Mouse (Mus musculus) cerebellum, postnatal 14 days (tissue): ENCODE measurements around the gene Fnip1.
"Not testable (repeated sequence)": the region's sequence is repeated elsewhere in the genome, so short reads cannot be mapped to it uniquely, and the experiment has no call there.

Experiments used
- DNase-seq, 2 experiments: peaks; one replicate each; pipeline ENCODE4 v3.0.0; 2021; ENCODE audit warnings: mixed read lengths in 2 of 2

Gene Fnip1

GRCm38 (mm10) chr11:54437823-54438337 is at the start of gene Fnip1:
Gene Fnip1, plus strand, starts transcription at chr11:54438199.
- peak; percentile 97 to 98 for DNase-seq

- no peak for DNase-seq
Measured at GRCm38 (mm10) chr11:54390386-54390785, 47.6 kb upstream of the Fnip1 start.

- DNase-seq, result no peak
Measured at GRCm38 (mm10) chr11:54391326-54391725, 46.7 kb upstream of the Fnip1 start.

GRCm38 (mm10) chr11:54396686-54397085 is 41.3 kb upstream of the Fnip1 start:
- DNase-seq, result no peak

GRCm38 (mm10) chr11:54398058-54398457 is 39.9 kb upstream of the Fnip1 start:
- DNase-seq, result no peak

- DNase-seq, result not testable (repeated sequence)
Measured at GRCm38 (mm10) chr11:54400803-54401202, 37.2 kb upstream of the Fnip1 start.

- DNase-seq, result no peak
Measured at GRCm38 (mm10) chr11:54404885-54405284, 33.1 kb upstream of the Fnip1 start.

- DNase-seq, result no peak
Measured at GRCm38 (mm10) chr11:54406930-54407546, 31.0 kb upstream of the Fnip1 start.

- peak in 1 of 2 experiments; percentile 8 for DNase-seq
Measured at GRCm38 (mm10) chr11:54410612-54411011, 27.4 kb upstream of the Fnip1 start.

- DNase-seq, result no peak
Measured at GRCm38 (mm10) chr11:54413017-54413416, 25.0 kb upstream of the Fnip1 start.

GRCm38 (mm10) chr11:54423007-54423406 is 15.0 kb upstream of the Fnip1 start:
- DNase-seq, result no peak

- no peak for DNase-seq
Measured at GRCm38 (mm10) chr11:54426267-54426666, 11.7 kb upstream of the Fnip1 start.

- DNase-seq, result no peak
Measured at GRCm38 (mm10) chr11:54427138-54427537, 10.9 kb upstream of the Fnip1 start.

GRCm38 (mm10) chr11:54427695-54428352 is 10.2 kb upstream of the Fnip1 start:
- DNase-seq, result no peak

GRCm38 (mm10) chr11:54429224-54429623 is 8.8 kb upstream of the Fnip1 start:
- no peak for DNase-seq

- DNase-seq, result no peak
Measured at GRCm38 (mm10) chr11:54435797-54436196, 2.2 kb upstream of the Fnip1 start.

GRCm38 (mm10) chr11:54437310-54437822 is 633 bp upstream of the Fnip1 start:
- DNase-seq, result no peak

- DNase-seq, result peak in 1 of 2 experiments; percentile 60
Measured at GRCm38 (mm10) chr11:54438366-54438781, 375 bp downstream of the Fnip1 start.

- DNase-seq, result no peak
Measured at GRCm38 (mm10) chr11:54438991-54439690, 1.1 kb downstream of the Fnip1 start.

- DNase-seq, result no peak
Measured at GRCm38 (mm10) chr11:54439691-54440029, 1.7 kb downstream of the Fnip1 start.

- peak; percentile 24 to 37 for DNase-seq
Measured at GRCm38 (mm10) chr11:54450757-54451156, 12.8 kb downstream of the Fnip1 start.

- no peak for DNase-seq
Measured at GRCm38 (mm10) chr11:54454516-54454915, 16.5 kb downstream of the Fnip1 start.

GRCm38 (mm10) chr11:54456875-54457274 is 18.9 kb downstream of the Fnip1 start:
- no peak for DNase-seq

GRCm38 (mm10) chr11:54458168-54458567 is 20.2 kb downstream of the Fnip1 start:
- DNase-seq, result no peak
